Mouse (Mus musculus): ENCODE results near the gene Gpc5. TPM values are rescaled to one million over a fixed set of nuclear protein-coding genes. Genes with fewer than 3 reads are reported as not detected.

The Gpc5 gene
- polyA plus RNA-seq, 2 experiments: 0.05 TPM; not detected in 1

- TF ChIP-seq CTCF (IDR thresholded peaks at IDR 0.05; ENCODE audit: low read depth) (no peak), EP300 (IDR thresholded peaks at IDR 0.05; ENCODE audit: low read depth) (no peak)
- DNase-seq (ENCODE audit: low read depth in 3 of 3, low spot score in 3 of 3) (no peak), ATAC-seq (ENCODE audit: insufficient read depth) (no peak)
- Histone ChIP-seq H3K9me3 (ENCODE audit: control insufficient read depth, low read length) (no peaks in the 10 kb centered on the region), H3K4me3 (ENCODE audit: insufficient read depth in 1 of 2, low read depth in 2 of 2, low read length in 2 of 2) (no peak overlapping the region), H3K4me2 (ENCODE audit: low read depth) (no peak overlapping the region), H3K36me3 (replicated peaks; ENCODE audit: control insufficient read depth, insufficient read depth, low read depth) (no peaks in the 10 kb centered on the region), H3K4me1 (replicated peaks; ENCODE audit: control insufficient read depth in 2 of 2, insufficient read depth in 2 of 2, low read length in 1 of 2) (peaks cover 0 to 3% of the 10 kb centered on the region in 2 experiments; a peak in 2 of 4 replicates), H3K9ac (replicated peaks) (no peak overlapping the region), H3K27me3 (ENCODE audit: control insufficient read depth, insufficient read depth, low read length) (no peaks in the 10 kb centered on the region), H3K27ac (no peak overlapping the region)
- 57% methylated on average over 1 of the region's 1 CpGs for WGBS (ENCODE audit: insufficient replicate concordance)
These were observed 884.0 kb downstream of the Gpc5 start for GRCm38 (mm10) chr14:115976062-115976461.

DNA sequence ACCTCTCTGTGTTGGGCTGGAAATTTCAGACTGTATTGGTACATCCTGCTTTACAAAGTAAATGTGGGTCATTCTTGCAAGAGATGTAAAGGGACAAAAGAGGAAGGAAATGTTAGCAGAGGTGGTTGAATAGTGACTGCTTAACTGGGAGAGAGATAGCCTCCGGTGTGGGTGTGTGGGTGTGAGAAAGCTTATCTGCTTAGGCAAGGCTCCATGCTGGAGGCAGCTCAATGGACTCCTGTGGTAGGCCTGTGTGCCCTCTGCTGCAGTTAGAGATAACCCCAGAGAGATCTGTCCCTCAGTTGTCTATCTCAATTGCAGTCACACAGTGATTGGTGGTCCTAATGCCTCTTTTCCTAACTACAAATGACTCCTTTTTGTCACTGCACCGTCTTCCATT lies 887.2 kb downstream of the Gpc5 start:
- no peaks in the 10 kb centered on the region for H3K9me3 ChIP-seq (ENCODE audit: control insufficient read depth, low read length)
- H3K4me2 ChIP-seq (ENCODE audit: low read depth): no peak overlapping the region
- no peak overlapping the region for H3K27ac ChIP-seq
- no peaks in the 10 kb centered on the region for H3K36me3 ChIP-seq (replicated peaks; ENCODE audit: control insufficient read depth, insufficient read depth, low read depth)
- TF ChIP-seq EP300 (IDR thresholded peaks at IDR 0.05; ENCODE audit: low read depth) (peak; percentile 48), CTCF (IDR thresholded peaks at IDR 0.05; ENCODE audit: low read depth) (no peak)
- WGBS (ENCODE audit: insufficient replicate concordance): 4% methylated on average over 2 of the region's 2 CpGs
- DNase-seq (ENCODE audit: low read depth in 3 of 3, low spot score in 3 of 3): peak; percentile 7 to 36 (median 9)
- no peaks in the 10 kb centered on the region for H3K27me3 ChIP-seq (ENCODE audit: control insufficient read depth, insufficient read depth, low read length)
- ATAC-seq (ENCODE audit: insufficient read depth): peak; percentile 99
- H3K4me3 ChIP-seq (ENCODE audit: insufficient read depth in 1 of 2, low read depth in 2 of 2, low read length in 2 of 2): no peak overlapping the region
- no peak overlapping the region for H3K9ac ChIP-seq (replicated peaks)
- H3K4me1 ChIP-seq (replicated peaks; ENCODE audit: control insufficient read depth in 2 of 2, insufficient read depth in 2 of 2, low read length in 1 of 2): peaks cover 0 to 3% of the 10 kb centered on the region in 2 experiments; a peak in 2 of 4 replicates

GRCm38 (mm10) chr14:115990764-115991163 lies 898.7 kb downstream of the Gpc5 start:
- Histone ChIP-seq H3K36me3 (replicated peaks; ENCODE audit: control insufficient read depth, insufficient read depth, low read depth) (no peaks in the 10 kb centered on the region), H3K4me2 (ENCODE audit: low read depth) (no peak overlapping the region), H3K9me3 (ENCODE audit: control insufficient read depth, low read length) (no peaks in the 10 kb centered on the region), H3K27ac (no peak overlapping the region), H3K9ac (replicated peaks) (no peak overlapping the region), H3K27me3 (ENCODE audit: control insufficient read depth, insufficient read depth, low read length) (no peaks in the 10 kb centered on the region), H3K4me3 (ENCODE audit: insufficient read depth in 1 of 2, low read depth in 2 of 2, low read length in 2 of 2) (no peak overlapping the region), H3K4me1 (replicated peaks; ENCODE audit: control insufficient read depth in 2 of 2, insufficient read depth in 2 of 2, low read length in 1 of 2) (no peaks in the 10 kb centered on the region)
- ATAC-seq (ENCODE audit: insufficient read depth): no peak
- no peak for TF ChIP-seq CTCF (IDR thresholded peaks at IDR 0.05; ENCODE audit: low read depth)
- TF ChIP-seq EP300 (IDR thresholded peaks at IDR 0.05; ENCODE audit: low read depth): no peak
- no peak for DNase-seq (ENCODE audit: low read depth in 3 of 3, low spot score in 3 of 3)
- WGBS (ENCODE audit: insufficient replicate concordance): 22% methylated on average over 2 of the region's 2 CpGs

GRCm38 (mm10) chr14:115993520-115994106 lies 901.6 kb downstream of the Gpc5 start:
- no peak for ATAC-seq (ENCODE audit: insufficient read depth)
- no peak for DNase-seq (ENCODE audit: low read depth in 3 of 3, low spot score in 3 of 3)
- 60% methylated on average over 5 of the region's 5 CpGs for WGBS (ENCODE audit: insufficient replicate concordance)
- Histone ChIP-seq H3K36me3 (replicated peaks; ENCODE audit: control insufficient read depth, insufficient read depth, low read depth) (no peaks in the 10 kb centered on the region), H3K9ac (replicated peaks) (no peak overlapping the region), H3K27me3 (ENCODE audit: control insufficient read depth, insufficient read depth, low read length) (no peaks in the 10 kb centered on the region), H3K4me2 (ENCODE audit: low read depth) (no peak overlapping the region), H3K4me1 (replicated peaks; ENCODE audit: control insufficient read depth in 2 of 2, insufficient read depth in 2 of 2, low read length in 1 of 2) (no peaks in the 10 kb centered on the region), H3K4me3 (ENCODE audit: insufficient read depth in 1 of 2, low read depth in 2 of 2, low read length in 2 of 2) (no peak overlapping the region), H3K9me3 (ENCODE audit: control insufficient read depth, low read length) (no peaks in the 10 kb centered on the region), H3K27ac (no peak overlapping the region)
- TF ChIP-seq EP300 (IDR thresholded peaks at IDR 0.05; ENCODE audit: low read depth): no peak
- no peak for TF ChIP-seq CTCF (IDR thresholded peaks at IDR 0.05; ENCODE audit: low read depth)

- Histone ChIP-seq H3K27me3 (ENCODE audit: control insufficient read depth, insufficient read depth, low read length) (no peaks in the 10 kb centered on the region), H3K27ac (no peak overlapping the region), H3K4me1 (replicated peaks; ENCODE audit: control insufficient read depth in 2 of 2, insufficient read depth in 2 of 2, low read length in 1 of 2) (no peaks in the 10 kb centered on the region), H3K9me3 (ENCODE audit: control insufficient read depth, low read length) (no peaks in the 10 kb centered on the region), H3K4me2 (ENCODE audit: low read depth) (no peak overlapping the region), H3K9ac (replicated peaks) (no peak overlapping the region), H3K36me3 (replicated peaks; ENCODE audit: control insufficient read depth, insufficient read depth, low read depth) (no peaks in the 10 kb centered on the region), H3K4me3 (ENCODE audit: insufficient read depth in 1 of 2, low read depth in 2 of 2, low read length in 2 of 2) (no peak overlapping the region)
- DNase-seq (ENCODE audit: low read depth in 3 of 3, low spot score in 3 of 3) (no peak), ATAC-seq (ENCODE audit: insufficient read depth) (no peak)
- 57% methylated on average over 4 of the region's 4 CpGs for WGBS (ENCODE audit: insufficient replicate concordance)
- TF ChIP-seq CTCF (IDR thresholded peaks at IDR 0.05; ENCODE audit: low read depth) (no peak), EP300 (IDR thresholded peaks at IDR 0.05; ENCODE audit: low read depth) (no peak)
These were observed 906.9 kb downstream of the Gpc5 start for GRCm38 (mm10) chr14:115998931-115999330.
